Mouse (Mus musculus) small intestine, adult 2 months (tissue): ENCODE results near the gene Fhad1.

Source experiments
- CTCF ChIP-seq: fragments of 200-500 bp; IDR thresholded peaks from 2 replicates; pipeline ENCODE4 v1.5.1; 2012; ENCODE audit warnings: low read depth, mild to moderate bottlenecking, control low read depth, inconsistent platforms, low read length, moderate library complexity, mixed read lengths; ENCODE audit not compliant: insufficient replicate concordance, insufficient read length; ENCODE audit errors: extremely low read depth
- POLR2A ChIP-seq: fragments of 200-500 bp; IDR thresholded peaks from 2 replicates; pipeline ENCODE4 v1.6.1; 2012; ENCODE audit warnings: low read depth, mild to moderate bottlenecking, control low read depth, inconsistent platforms, low read length, moderate library complexity

DNA sequence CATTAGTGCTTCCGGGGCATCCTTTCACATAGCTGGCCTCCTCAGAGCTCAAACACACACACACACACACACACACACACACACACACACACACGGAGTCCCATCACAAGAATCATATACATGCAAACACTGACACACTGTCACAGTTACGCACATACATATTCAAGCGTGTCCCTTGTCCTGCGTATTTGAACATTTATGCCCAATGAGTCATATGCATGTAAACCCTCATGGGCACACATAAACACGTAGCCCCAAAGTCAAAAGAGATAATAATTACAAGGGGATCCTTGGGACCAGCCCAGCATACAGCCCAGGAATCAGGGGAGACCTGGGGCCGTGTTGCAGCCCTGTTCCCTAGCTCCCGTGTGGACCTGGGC is 112.4 kb downstream of the Fhad1 start:
- no peak for TF ChIP-seq CTCF
- no peak for TF ChIP-seq POLR2A
